Mouse (Mus musculus): ENCODE measurements around the gene Cntrl.

- peak; percentile 52 for TF ChIP-seq POLR2A (IDR thresholded peaks at IDR 0.05; ENCODE audit: control insufficient read depth, low read depth, low read length)
- no peak for TF ChIP-seq CTCF (IDR thresholded peaks at IDR 0.05; ENCODE audit: control insufficient read depth, insufficient read depth, insufficient replicate concordance, low read depth, low read length)
These were observed 22.8 kb downstream of the Cntrl start for GRCm38 (mm10) chr2:35131991-35132661.

All from testis, adult 2 months (tissue).